10 mouse cellular contexts compared by ENCODE assay signal in genomic region chr8:94801293-94802095, GRCm38 (mm10). TPM values are rescaled to one million over a fixed set of nuclear protein-coding genes. Genes with fewer than 3 reads are reported as not detected.
DNase-seq lines count a peak whose midpoint lies in the region; ATAC-seq and TF ChIP-seq lines count a peak whose summit lies in the region.
"Had no signal": no experiment of that assay in that cellular context is flagged by ENCODE, and none has a peak within 500 bp of the region (broad histone marks: within the 10 kb centered on the region; RNA-seq: fewer than 3 reads in every experiment).

No protein-coding gene starts in this region.

- 46% methylated on average over 14 of the region's 14 CpGs for WGBS in midbrain, postnatal 0 days
- WGBS in midbrain, embryonic 13.5 days = 38% methylated on average over 14 of the region's 14 CpGs
- 37% methylated on average over 14 of the region's 14 CpGs for WGBS in liver, embryonic 11.5 days
- 43% methylated on average over 14 of the region's 14 CpGs for WGBS in stomach, postnatal 0 days

- H3K27ac ChIP-seq in midbrain, postnatal 0 days (ENCODE audit: low read depth, low read length) = no peak overlapping the region
- no peak overlapping the region for H3K27ac ChIP-seq in midbrain, embryonic 13.5 days
- H3K27ac ChIP-seq in liver, embryonic 11.5 days (ENCODE audit: low read depth, low read length) = no peak overlapping the region
- H3K27ac ChIP-seq in stomach, postnatal 0 days (replicated peaks) = no peak overlapping the region
- H3K27ac ChIP-seq: embryonic facial prominence, embryonic 13.5 days; limb, embryonic 13.5 days had no signal

- H3K4me2 ChIP-seq in midbrain, postnatal 0 days (ENCODE audit: low read depth, low read length, poor library complexity, severe bottlenecking) = no peak overlapping the region
- H3K4me2 ChIP-seq in midbrain, embryonic 13.5 days (replicated peaks) = no peak overlapping the region
- H3K4me2 ChIP-seq in liver, embryonic 11.5 days = peak overlapping the region; percentile 31
- H3K4me2 ChIP-seq in stomach, postnatal 0 days (replicated peaks; ENCODE audit: low read depth) = no peak overlapping the region
- H3K4me2 ChIP-seq: embryonic facial prominence, embryonic 13.5 days; limb, embryonic 13.5 days had no signal

- no peak overlapping the region for H3K9ac ChIP-seq in midbrain, postnatal 0 days (replicated peaks; ENCODE audit: low read length, poor library complexity, severe bottlenecking)
- no peak overlapping the region for H3K9ac ChIP-seq in midbrain, embryonic 13.5 days (replicated peaks)
- no peak overlapping the region for H3K9ac ChIP-seq in liver, embryonic 11.5 days (ENCODE audit: low read depth, low read length)
- H3K9ac ChIP-seq in stomach, postnatal 0 days (ENCODE audit: low read length) = no peak overlapping the region
- H3K9ac ChIP-seq: embryonic facial prominence, embryonic 13.5 days; limb, embryonic 13.5 days had no signal

- ATAC-seq in midbrain, postnatal 0 days (ENCODE audit: low FRiP score) = no peak
- ATAC-seq in midbrain, embryonic 13.5 days = no peak
- no peak for ATAC-seq in liver, embryonic 11.5 days (replicated peaks; ENCODE audit: low FRiP score)
- ATAC-seq in stomach, postnatal 0 days (ENCODE audit: low FRiP score, low TSS enrichment) = peak; percentile 32; the same call in 1 of the 2 replicates

- H3K27me3 ChIP-seq in midbrain, postnatal 0 days (ENCODE audit: insufficient read depth, low read length) = no peaks in the 10 kb centered on the region
- H3K27me3 ChIP-seq in midbrain, embryonic 13.5 days = no peaks in the 10 kb centered on the region
- no peaks in the 10 kb centered on the region for H3K27me3 ChIP-seq in liver, embryonic 11.5 days (replicated peaks; ENCODE audit: control insufficient read depth, insufficient read depth, low read length)
- H3K27me3 ChIP-seq in stomach, postnatal 0 days (ENCODE audit: control insufficient read depth, insufficient read depth, low read length) = no peaks in the 10 kb centered on the region
- H3K27me3 ChIP-seq: embryonic facial prominence, embryonic 13.5 days had no signal

- H3K9me3 ChIP-seq in midbrain, postnatal 0 days (ENCODE audit: low read length) = no peaks in the 10 kb centered on the region
- H3K9me3 ChIP-seq in midbrain, embryonic 13.5 days = no peaks in the 10 kb centered on the region
- no peaks in the 10 kb centered on the region for H3K9me3 ChIP-seq in liver, embryonic 11.5 days (ENCODE audit: control insufficient read depth, low read length)
- no peaks in the 10 kb centered on the region for H3K9me3 ChIP-seq in stomach, postnatal 0 days (ENCODE audit: control insufficient read depth, low read length)
- H3K9me3 ChIP-seq: embryonic facial prominence, embryonic 13.5 days; limb, embryonic 13.5 days had no signal

- H3K4me1 ChIP-seq in midbrain, postnatal 0 days (ENCODE audit: insufficient read depth, low read length) = no peaks in the 10 kb centered on the region
- H3K4me1 ChIP-seq in midbrain, embryonic 13.5 days (replicated peaks) = peaks cover 6% of the 10 kb centered on the region
- H3K4me1 ChIP-seq in liver, embryonic 11.5 days (replicated peaks; ENCODE audit: control insufficient read depth, insufficient read depth, low read length) = peaks cover 16% of the 10 kb centered on the region
- no peaks in the 10 kb centered on the region for H3K4me1 ChIP-seq in stomach, postnatal 0 days (replicated peaks; ENCODE audit: control insufficient read depth, insufficient read depth)
- H3K4me1 ChIP-seq: embryonic facial prominence, embryonic 13.5 days; limb, embryonic 13.5 days had no signal

- TF ChIP-seq EP300 in stomach, postnatal 0 days (optimal IDR thresholded peaks at IDR 0.05) = no peak

- no peaks in the 10 kb centered on the region for H3K36me3 ChIP-seq in midbrain, postnatal 0 days (ENCODE audit: insufficient read depth, low read length)
- no peaks in the 10 kb centered on the region for H3K36me3 ChIP-seq in midbrain, embryonic 13.5 days
- H3K36me3 ChIP-seq in liver, embryonic 11.5 days (ENCODE audit: control insufficient read depth, insufficient read depth, low read length) = no peaks in the 10 kb centered on the region
- H3K36me3 ChIP-seq in stomach, postnatal 0 days (ENCODE audit: control insufficient read depth, insufficient read depth, low read length) = no peaks in the 10 kb centered on the region
- H3K36me3 ChIP-seq: embryonic facial prominence, embryonic 13.5 days; limb, embryonic 13.5 days had no signal

- DNase-seq in embryo, embryonic 10 days (ENCODE audit: low spot score) = peak; percentile 55
- DNase-seq in embryo, embryonic 9.5 days (ENCODE audit: extremely low spot score) = no peak
- DNase-seq in midbrain, postnatal 0 days (ENCODE audit: low spot score) = no peak
- DNase-seq in heart, adult 9 months (ENCODE audit: low spot score in 2 of 2) = peak; percentile 33 to 41
- no peak for DNase-seq in liver, embryonic 11.5 days (ENCODE audit: low spot score)
- peak; percentile 39 for DNase-seq in stomach, postnatal 0 days (ENCODE audit: low spot score)
- no peak for DNase-seq in layer of hippocampus, postnatal 25 days (ENCODE audit: extremely low spot score in 1 of 2, low spot score in 1 of 2)

- peak; percentile 66 for TF ChIP-seq CTCF in midbrain, postnatal 0 days (IDR thresholded peaks at IDR 0.05)
- TF ChIP-seq CTCF in stomach, postnatal 0 days (IDR thresholded peaks at IDR 0.05; ENCODE audit: low read depth) = peak; percentile 79

- H3K4me3 ChIP-seq in midbrain, postnatal 0 days (ENCODE audit: low read depth, low read length) = no peak overlapping the region
- H3K4me3 ChIP-seq in midbrain, embryonic 13.5 days (replicated peaks) = no peak overlapping the region
- no peak overlapping the region for H3K4me3 ChIP-seq in liver, embryonic 11.5 days (ENCODE audit: low read depth, low read length)
- H3K4me3 ChIP-seq in stomach, postnatal 0 days (ENCODE audit: low read depth, low read length) = no peak overlapping the region
- H3K4me3 ChIP-seq: embryonic facial prominence, embryonic 13.5 days; limb, embryonic 13.5 days had no signal

RNA-seq across cellular contexts. Expression of gene Ccl17, which starts 8.8 kb away (rescaled TPM):
- 8.5 TPM in 1 of 2 replicates, not detected in the other for total RNA-seq in midbrain, postnatal 0 days (2014; rRNA removed)
- 4.4 and 4.7 TPM in 2 replicates for polyA plus RNA-seq in midbrain, postnatal 0 days (2015; fragmentation: Nextera tagmentation; extraction: Ambion mirVana)
- 0.46 TPM in 1 of 2 replicates, not detected in the other for polyA plus RNA-seq in midbrain, embryonic 13.5 days (2015; fragmentation: Nextera tagmentation; extraction: Ambion mirVana)
- 0.62 and 1.3 TPM in 2 replicates for polyA plus RNA-seq in liver, embryonic 11.5 days (2014; fragmentation: Nextera tagmentation; extraction: Ambion mirVana)
- 0.42 and 0.55 TPM in 2 replicates for polyA plus RNA-seq in stomach, postnatal 0 days (2015; fragmentation: Nextera tagmentation; extraction: Ambion mirVana)
- 1 to 10 TPM; 3.3 to 5.2 TPM for total RNA-seq in layer of hippocampus, postnatal 25 days (2021)
- polyA plus RNA-seq: embryonic facial prominence, embryonic 13.5 days had no signal

RNA-seq across cellular contexts. Expression of gene Cx3cl1, which starts 29.7 kb away (rescaled TPM):
- 82.0 and 111 TPM in 2 replicates for total RNA-seq in midbrain, postnatal 0 days (2014; rRNA removed)
- 105 and 110 TPM in 2 replicates for polyA plus RNA-seq in midbrain, postnatal 0 days (2015; fragmentation: Nextera tagmentation; extraction: Ambion mirVana)
- polyA plus RNA-seq in midbrain, embryonic 13.5 days (2015; fragmentation: Nextera tagmentation; extraction: Ambion mirVana) = 14.2 and 14.5 TPM in 2 replicates
- 0.53 and 0.78 TPM in 2 replicates for polyA plus RNA-seq in liver, embryonic 11.5 days (2014; fragmentation: Nextera tagmentation; extraction: Ambion mirVana)
- 18.0 and 21.9 TPM in 2 replicates for polyA plus RNA-seq in stomach, postnatal 0 days (2015; fragmentation: Nextera tagmentation; extraction: Ambion mirVana)
- total RNA-seq in layer of hippocampus, postnatal 25 days (2021) = 100 to 1,000 TPM; 490 to 500 TPM

RNA-seq across cellular contexts. Expression of gene Coq9, which starts 36.6 kb away (rescaled TPM):
- 101 and 110 TPM in 2 replicates for total RNA-seq in midbrain, postnatal 0 days (2014; rRNA removed)
- 46.5 and 54.8 TPM in 2 replicates for polyA plus RNA-seq in midbrain, postnatal 0 days (2015; fragmentation: Nextera tagmentation; extraction: Ambion mirVana)
- 56.1 and 61.6 TPM in 2 replicates for polyA plus RNA-seq in midbrain, embryonic 13.5 days (2015; fragmentation: Nextera tagmentation; extraction: Ambion mirVana)
- 82.2 and 82.9 TPM in 2 replicates for polyA plus RNA-seq in liver, embryonic 11.5 days (2014; fragmentation: Nextera tagmentation; extraction: Ambion mirVana)
- polyA plus RNA-seq in stomach, postnatal 0 days (2015; fragmentation: Nextera tagmentation; extraction: Ambion mirVana) = 62.3 and 66.7 TPM in 2 replicates
- total RNA-seq in layer of hippocampus, postnatal 25 days (2021) = 10 to 100 TPM; 81.5 to 96.6 TPM

RNA-seq across cellular contexts. Expression of gene Ciapin1, which starts 36.7 kb away (rescaled TPM):
- total RNA-seq in midbrain, postnatal 0 days (2014; rRNA removed) = 60.6 and 62.7 TPM in 2 replicates
- polyA plus RNA-seq in midbrain, postnatal 0 days (2015; fragmentation: Nextera tagmentation; extraction: Ambion mirVana) = 162 and 164 TPM in 2 replicates
- polyA plus RNA-seq in midbrain, embryonic 13.5 days (2015; fragmentation: Nextera tagmentation; extraction: Ambion mirVana) = 202 and 203 TPM in 2 replicates
- 94.8 and 99.5 TPM in 2 replicates for polyA plus RNA-seq in liver, embryonic 11.5 days (2014; fragmentation: Nextera tagmentation; extraction: Ambion mirVana)
- 58.8 and 61.7 TPM in 2 replicates for polyA plus RNA-seq in stomach, postnatal 0 days (2015; fragmentation: Nextera tagmentation; extraction: Ambion mirVana)
- total RNA-seq in layer of hippocampus, postnatal 25 days (2021) = 10 to 100 TPM; 70.8 to 71.9 TPM

RNA-seq across cellular contexts. Expression of gene Polr2c, which starts 55.8 kb away (rescaled TPM):
- 62.5 and 70.5 TPM in 2 replicates for total RNA-seq in midbrain, postnatal 0 days (2014; rRNA removed)
- polyA plus RNA-seq in midbrain, postnatal 0 days (2015; fragmentation: Nextera tagmentation; extraction: Ambion mirVana) = 93.3 and 101 TPM in 2 replicates
- 133 and 140 TPM in 2 replicates for polyA plus RNA-seq in midbrain, embryonic 13.5 days (2015; fragmentation: Nextera tagmentation; extraction: Ambion mirVana)
- 162 and 172 TPM in 2 replicates for polyA plus RNA-seq in liver, embryonic 11.5 days (2014; fragmentation: Nextera tagmentation; extraction: Ambion mirVana)
- polyA plus RNA-seq in stomach, postnatal 0 days (2015; fragmentation: Nextera tagmentation; extraction: Ambion mirVana) = 70.4 and 72.7 TPM in 2 replicates
- 10 to 100 TPM; 65.6 to 67.4 TPM for total RNA-seq in layer of hippocampus, postnatal 25 days (2021)

Comparison
In these comparisons a context has a peak if more than half of its experiments do, and no peak if none do; other contexts are left out.
1. DNase-seq: peak in embryo, embryonic 10 days (single experiment), heart, adult 9 months (2 of 2) and stomach, postnatal 0 days (single experiment); none in embryo, embryonic 9.5 days (single experiment), midbrain, postnatal 0 days (single experiment), liver, embryonic 11.5 days (single experiment) and layer of hippocampus, postnatal 25 days (0 of 2).